Mouse (Mus musculus): ENCODE measurements at regions not wholly inside any gene's neighbourhood (a gene's known extent, or its start where the extent isn't known, plus 50 kb on each side); places are given as distances from the start of the nearest gene placed in this dataset.

GRCm38 (mm10) chr14:68783216-68783615 lies 510.9 kb downstream of the Synb start:
- no peak overlapping the region for H3K9ac ChIP-seq (ENCODE audit: control insufficient read depth, low read depth, low read length, poor library complexity, severe bottlenecking)
- no peaks in the 10 kb centered on the region for H3K27me3 ChIP-seq (ENCODE audit: control insufficient read depth in 1 of 2, insufficient read depth in 2 of 2, low read length in 2 of 2)

DNA sequence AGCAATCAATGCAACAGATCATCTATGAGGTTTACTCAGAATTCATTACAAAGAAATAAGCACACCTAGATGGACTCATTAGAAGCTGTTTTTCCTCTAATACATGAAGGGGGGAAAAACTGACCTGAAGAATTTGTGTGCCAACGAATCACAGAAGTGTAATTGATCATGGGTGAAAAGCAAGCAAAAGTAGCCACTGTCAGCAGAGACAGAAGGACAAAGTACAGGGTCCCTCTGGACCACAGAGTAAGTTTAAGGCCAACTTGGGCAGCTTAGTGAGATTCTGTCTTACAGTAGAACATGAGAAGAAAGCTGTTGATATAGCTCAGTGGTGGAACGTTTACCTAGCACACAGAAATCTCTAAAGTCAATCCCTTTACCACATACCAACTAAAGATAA lies 523.7 kb downstream of the Synb start:
- H3K36me3 ChIP-seq (ENCODE audit: control insufficient read depth in 1 of 2, insufficient read depth in 2 of 2, low read length in 2 of 2): no peaks in the 10 kb centered on the region
- H3K27me3 ChIP-seq (ENCODE audit: control insufficient read depth in 1 of 2, insufficient read depth in 2 of 2, low read length in 2 of 2): no peaks in the 10 kb centered on the region
- TF ChIP-seq KAT2A (conservative IDR thresholded peaks at IDR 0.05; ENCODE audit: low read depth, low read length): no peak
- TF ChIP-seq RAD21 (IDR thresholded peaks at IDR 0.05; ENCODE audit: low read depth, low read length): no peak
- TF ChIP-seq ZKSCAN1 (IDR thresholded peaks at IDR 0.05; ENCODE audit: low read depth, low read length): no peak
- no peak for TF ChIP-seq GABPA (IDR thresholded peaks at IDR 0.05; ENCODE audit: low read depth, low read length)
- TF ChIP-seq TBP (IDR thresholded peaks at IDR 0.05; ENCODE audit: low read depth, low read length): no peak
- TF ChIP-seq POLR2A (IDR thresholded peaks at IDR 0.05; ENCODE audit: control insufficient read depth in 1 of 2, insufficient read depth in 1 of 2, low read depth in 1 of 2, low read length in 2 of 2, poor library complexity in 1 of 2): no peak
- no peak for TF ChIP-seq NELFE (IDR thresholded peaks at IDR 0.05; ENCODE audit: low read depth, low read length)
- no peak for TF ChIP-seq MAZ (IDR thresholded peaks at IDR 0.05; ENCODE audit: low read depth, low read length)
- no peak for TF ChIP-seq ZC3H11A (IDR thresholded peaks at IDR 0.05; ENCODE audit: low read depth, low read length)
- TF ChIP-seq NRF1 (IDR thresholded peaks at IDR 0.05; ENCODE audit: insufficient read depth, low read depth, low read length, poor library complexity, severe bottlenecking): no peak
- no peak for TF ChIP-seq CHD2 (IDR thresholded peaks at IDR 0.05; ENCODE audit: low read length)
- TF ChIP-seq MEF2A (IDR thresholded peaks at IDR 0.05; ENCODE audit: extremely low read depth, insufficient replicate concordance, low read depth, low read length, poor library complexity, severe bottlenecking): no peak
- TF ChIP-seq POLR2AphosphoS5 (IDR thresholded peaks at IDR 0.05; ENCODE audit: borderline replicate concordance, low read depth, low read length): no peak
- no peak for TF ChIP-seq MXI1 (IDR thresholded peaks at IDR 0.05; ENCODE audit: low read depth, low read length)
- no peak for TF ChIP-seq MYC (IDR thresholded peaks at IDR 0.05; ENCODE audit: low read depth, low read length)
- TF ChIP-seq E2F4 (IDR thresholded peaks at IDR 0.05; ENCODE audit: borderline replicate concordance, low read depth, low read length): no peak
- no peak for TF ChIP-seq MAFK (IDR thresholded peaks at IDR 0.05; ENCODE audit: borderline replicate concordance, low read depth, low read length)
- TF ChIP-seq UBTF (IDR thresholded peaks at IDR 0.05; ENCODE audit: borderline replicate concordance, insufficient read depth, low read depth, low read length): no peak
- no peak for TF ChIP-seq ZMIZ1 (IDR thresholded peaks at IDR 0.05; ENCODE audit: low read depth, low read length)
- TF ChIP-seq USF1 (IDR thresholded peaks at IDR 0.05; ENCODE audit: low read depth, low read length): no peak
- DNase-seq (ENCODE audit: low read depth, low spot score): no peak
- no peak overlapping the region for H3K4me3 ChIP-seq (ENCODE audit: control insufficient read depth in 1 of 2, insufficient read depth in 1 of 2, low read depth in 2 of 2, low read length in 2 of 2)
- H3K4me1 ChIP-seq (ENCODE audit: control insufficient read depth in 1 of 2, insufficient read depth in 2 of 2, low read length in 2 of 2): no peaks in the 10 kb centered on the region
- no peak overlapping the region for H3K9ac ChIP-seq (ENCODE audit: control insufficient read depth, low read depth, low read length, poor library complexity, severe bottlenecking)
- H3K27ac ChIP-seq (ENCODE audit: control insufficient read depth, low read depth, low read length): no peak overlapping the region
- no peaks in the 10 kb centered on the region for H3K9me3 ChIP-seq (replicated peaks; ENCODE audit: insufficient read depth, low read length)
- H3K79me2 ChIP-seq (ENCODE audit: control insufficient read depth, insufficient read depth, low read length, poor library complexity): no peaks in the 10 kb centered on the region

More at GRCm38 (mm10) chr14:68783216-68783615, 510.9 kb downstream of the Synb start:
- DNase-seq (ENCODE audit: low read depth, low spot score): no peak
- no peak for TF ChIP-seq CTCF (IDR thresholded peaks at IDR 0.05 in 2 of 3, conservative IDR thresholded peaks at IDR 0.05 in 1 of 3; ENCODE audit: control insufficient read depth in 1 of 3, insufficient read depth in 1 of 3, low read depth in 2 of 3, low read length in 3 of 3, poor library complexity in 1 of 3, severe bottlenecking in 1 of 3)
- TF ChIP-seq MYC (IDR thresholded peaks at IDR 0.05; ENCODE audit: low read depth, low read length): no peak
- no peak for TF ChIP-seq USF1 (IDR thresholded peaks at IDR 0.05; ENCODE audit: low read depth, low read length)
- no peak for TF ChIP-seq TCF12 (IDR thresholded peaks at IDR 0.05; ENCODE audit: low read depth, low read length)
- no peak for TF ChIP-seq USF2 (IDR thresholded peaks at IDR 0.05; ENCODE audit: borderline replicate concordance in 1 of 2, insufficient read depth in 1 of 2, low read depth in 1 of 2, low read length in 2 of 2)
- no peak for TF ChIP-seq RAD21 (IDR thresholded peaks at IDR 0.05; ENCODE audit: low read depth, low read length)
- TF ChIP-seq POLR2AphosphoS5 (IDR thresholded peaks at IDR 0.05; ENCODE audit: borderline replicate concordance, low read depth, low read length): no peak
- no peak for TF ChIP-seq NELFE (IDR thresholded peaks at IDR 0.05; ENCODE audit: low read depth, low read length)
- no peak for TF ChIP-seq E2F4 (IDR thresholded peaks at IDR 0.05; ENCODE audit: borderline replicate concordance, low read depth, low read length)
- no peak for TF ChIP-seq MEF2A (IDR thresholded peaks at IDR 0.05; ENCODE audit: extremely low read depth, insufficient replicate concordance, low read depth, low read length, poor library complexity, severe bottlenecking)
- TF ChIP-seq MXI1 (IDR thresholded peaks at IDR 0.05; ENCODE audit: low read depth, low read length): no peak
- no peak for TF ChIP-seq KAT2A (conservative IDR thresholded peaks at IDR 0.05; ENCODE audit: low read depth, low read length)
- TF ChIP-seq TBP (IDR thresholded peaks at IDR 0.05; ENCODE audit: low read depth, low read length): no peak
- TF ChIP-seq MAX (IDR thresholded peaks at IDR 0.05; ENCODE audit: low read length): no peak
- TF ChIP-seq ZNF384 (IDR thresholded peaks at IDR 0.05; ENCODE audit: low read depth, low read length): no peak
- no peak for TF ChIP-seq ELF1 (IDR thresholded peaks at IDR 0.05; ENCODE audit: low read depth, low read length)
- no peak for TF ChIP-seq MAZ (IDR thresholded peaks at IDR 0.05; ENCODE audit: low read depth, low read length)
- no peak for TF ChIP-seq GABPA (IDR thresholded peaks at IDR 0.05; ENCODE audit: low read depth, low read length)
- H3K79me2 ChIP-seq (ENCODE audit: control insufficient read depth, insufficient read depth, low read length, poor library complexity): no peaks in the 10 kb centered on the region
- no peaks in the 10 kb centered on the region for H3K9me3 ChIP-seq (replicated peaks; ENCODE audit: insufficient read depth, low read length)
- no peak overlapping the region for H3K27ac ChIP-seq (ENCODE audit: control insufficient read depth, low read depth, low read length)
- no peaks in the 10 kb centered on the region for H3K4me1 ChIP-seq (ENCODE audit: control insufficient read depth in 1 of 2, insufficient read depth in 2 of 2, low read length in 2 of 2)
- H3K36me3 ChIP-seq (ENCODE audit: control insufficient read depth in 1 of 2, insufficient read depth in 2 of 2, low read length in 2 of 2): no peaks in the 10 kb centered on the region
- no peak overlapping the region for H3K4me3 ChIP-seq (ENCODE audit: control insufficient read depth in 1 of 2, insufficient read depth in 1 of 2, low read depth in 2 of 2, low read length in 2 of 2)

All from MEL (cell line).